Mouse (Mus musculus) limb, embryonic 11.5 days (tissue): ENCODE results near the gene Zdhhc19. TPM values are rescaled to one million over a fixed set of nuclear protein-coding genes. Genes with fewer than 3 reads are reported as not detected.

Source experiments
- ATAC-seq: fragments of 200-750 bp; cut with Nextera tagmentation; 2 replicates; pipeline ENCODE4 v1.8.0; 2017; ENCODE audit warnings: low read depth; ENCODE audit not compliant: insufficient number of reproducible peaks, low FRiP score, low TSS enrichment
- DNase-seq: peaks from one replicate; pipeline ENCODE4 v3.0.0-alpha.2; 2015; ENCODE audit warnings: low spot score
- H3K27ac ChIP-seq: fragments of 300-500 bp; sonication (generic); replicated peaks from 2 replicates; pipeline ENCODE4 v1.5.1; 2014; ENCODE audit warnings: low read depth, mild to moderate bottlenecking, low read length
- H3K27me3 ChIP-seq: fragments of 300-500 bp; sonication (generic); 2 replicates; pipeline ENCODE4 v1.6.1; 2014; ENCODE audit warnings: mild to moderate bottlenecking, low read length, mixed read lengths; ENCODE audit not compliant: control insufficient read depth, insufficient read depth
- H3K36me3 ChIP-seq: fragments of 300-500 bp; sonication (generic); 2 replicates; pipeline ENCODE4 v1.6.1; 2014; ENCODE audit warnings: mild to moderate bottlenecking, low read length, moderate library complexity, mixed read lengths; ENCODE audit not compliant: control insufficient read depth, insufficient read depth
- H3K4me1 ChIP-seq: fragments of 300-500 bp; sonication (generic); 2 replicates; pipeline ENCODE4 v1.6.1; 2014; ENCODE audit warnings: low read length, mixed read lengths; ENCODE audit not compliant: control insufficient read depth, insufficient read depth
- H3K4me2 ChIP-seq: fragments of 300-500 bp; sonication (generic); 2 replicates; pipeline ENCODE4 v1.6.1; 2014; ENCODE audit warnings: low read depth, mild to moderate bottlenecking, moderate library complexity; ENCODE audit not compliant: severe bottlenecking
- H3K4me3 ChIP-seq: fragments of 300-500 bp; sonication (generic); 2 replicates; pipeline ENCODE4 v1.5.1; 2014; ENCODE audit warnings: low read depth, low read length
- H3K9ac ChIP-seq: fragments of 300-500 bp; sonication (generic); 2 replicates; pipeline ENCODE4 v1.6.1; 2014; ENCODE audit warnings: mild to moderate bottlenecking, low read length
- H3K9me3 ChIP-seq: fragments of 300-500 bp; sonication (generic); 2 replicates; pipeline ENCODE4 v1.6.1; 2016; ENCODE audit warnings: low read length; ENCODE audit not compliant: control insufficient read depth
- WGBS: fragments of 180-500 bp; shearing (Covaris S2); extraction: QIAGEN DNeasy Blood & Tissue Kit; methylation state at CpG from one replicate; pipeline ENCODE4 v1.1.7; 2014; 5-methylcytosine and 5-hydroxymethylcytosine counted together
- polyA plus RNA-seq: library from polyadenylated mRNA; unstranded; fragments of >200 nt; fragmentation: Nextera tagmentation; extraction: Ambion mirVana; gene quantifications from 2 replicates; pipeline ENCODE4 v1.2.1, GENCODE M21; 2014

The Zdhhc19 gene
- polyA plus RNA-seq, 1 experiment from 2014 or later = not detected

DNA sequence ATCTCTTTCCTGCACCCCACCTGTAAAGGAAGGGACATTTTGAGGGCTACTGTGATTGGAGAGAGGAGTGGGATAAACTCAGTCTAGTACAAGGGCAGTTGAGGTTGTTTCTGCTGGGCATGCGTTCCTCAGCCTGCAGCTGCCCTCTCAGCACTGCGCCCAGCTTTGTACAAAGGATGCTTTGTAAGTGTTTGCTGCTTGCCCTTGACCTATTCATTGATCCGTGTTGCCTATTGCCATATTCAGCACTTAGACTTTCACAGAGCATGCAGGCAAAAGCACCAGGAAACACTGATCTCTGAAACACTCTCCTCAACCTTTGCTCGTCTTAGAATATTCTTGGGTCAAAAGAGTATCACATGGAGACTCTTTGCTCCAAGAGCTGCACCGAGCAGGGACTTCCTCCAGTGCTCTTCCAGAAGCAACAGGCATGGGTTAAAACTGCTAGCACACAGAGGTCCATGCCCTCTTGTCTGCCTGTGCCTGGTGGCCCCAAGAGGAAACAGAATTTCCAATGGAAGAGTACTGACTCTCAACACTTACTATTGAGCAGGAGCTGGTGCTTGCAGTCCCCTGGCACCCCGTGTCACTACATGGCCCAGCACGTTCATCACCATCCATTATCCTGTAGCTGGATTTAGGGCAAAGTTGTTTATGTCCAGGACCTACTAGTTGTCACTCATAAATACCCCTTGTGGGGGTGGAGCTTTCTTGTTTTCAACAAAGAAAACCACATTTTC, 23.6 kb upstream of the Zdhhc19 start:
- peaks cover 2% of the 10 kb centered on the region; the same call in 1 of the 2 replicates for H3K36me3 ChIP-seq
- DNase-seq (no peak), ATAC-seq (no peak)
- 86% methylated on average over 7 of the region's 7 CpGs for WGBS
- H3K27me3 ChIP-seq = no peaks in the 10 kb centered on the region
- no peak overlapping the region for H3K4me3 ChIP-seq
- H3K4me2 ChIP-seq = no peak overlapping the region
- no peaks in the 10 kb centered on the region for H3K4me1 ChIP-seq
- H3K27ac ChIP-seq = no peak overlapping the region
- H3K9ac ChIP-seq = no peak overlapping the region
- H3K9me3 ChIP-seq = no peaks in the 10 kb centered on the region

DNA sequence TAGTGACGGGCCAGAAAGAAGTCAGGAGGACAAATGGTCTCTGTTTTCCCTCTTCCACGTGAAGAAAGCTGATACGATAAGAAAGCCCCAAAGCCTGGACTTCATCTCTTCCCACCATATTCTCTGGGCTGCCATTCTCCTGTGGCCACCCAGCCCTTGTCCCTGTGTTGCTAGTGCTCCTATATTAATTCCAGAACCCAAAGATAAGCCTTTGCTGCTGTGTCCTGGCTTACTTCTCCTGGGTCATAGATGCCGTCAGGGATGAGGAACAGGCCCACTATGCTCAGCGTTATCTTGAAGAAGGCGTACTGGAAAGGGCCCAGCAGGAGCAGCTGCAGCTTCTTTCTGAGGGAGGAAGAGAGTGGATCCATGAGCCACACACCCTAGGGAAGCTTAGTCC, 18.8 kb upstream of the Zdhhc19 start:
- Histone ChIP-seq H3K4me2 (no peak overlapping the region), H3K36me3 (0 out of 2 replicates have a peak, but pooled peaks cover 2% of the 10 kb centered on the region), H3K27ac (no peak overlapping the region), H3K4me3 (no peak overlapping the region), H3K27me3 (no peaks in the 10 kb centered on the region), H3K4me1 (no peaks in the 10 kb centered on the region), H3K9ac (no peak overlapping the region), H3K9me3 (no peaks in the 10 kb centered on the region)
- no peak for DNase-seq
- 84% methylated on average over 6 of the region's 6 CpGs for WGBS
- no peak for ATAC-seq

DNA sequence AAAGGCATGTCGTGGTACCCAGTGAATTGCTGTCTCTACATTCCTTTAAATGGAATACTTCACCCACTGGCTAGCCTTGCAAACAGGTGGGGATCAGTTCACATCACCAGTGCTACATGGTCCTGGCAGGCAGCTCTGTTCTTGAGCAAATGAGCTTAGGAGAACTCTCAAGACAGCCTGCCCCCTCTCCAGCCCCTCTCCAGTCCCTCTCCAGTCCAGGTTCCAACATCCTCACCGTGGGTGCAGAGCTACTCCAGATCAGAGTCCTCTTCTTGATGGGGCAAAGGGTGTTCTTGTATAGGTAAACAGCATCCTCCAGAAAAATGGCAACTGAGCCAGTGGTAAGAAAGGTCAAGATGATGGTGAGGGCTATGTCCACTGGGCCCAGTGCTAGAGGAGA, 16.6 kb upstream of the Zdhhc19 start:
- Histone ChIP-seq H3K4me3 (no peak overlapping the region), H3K27me3 (no peaks in the 10 kb centered on the region), H3K27ac (no peak overlapping the region), H3K4me2 (no peak overlapping the region), H3K36me3 (no peaks in the 10 kb centered on the region), H3K9ac (no peak overlapping the region), H3K4me1 (0 out of 2 replicates have a peak, but pooled peaks cover 3% of the 10 kb centered on the region), H3K9me3 (no peaks in the 10 kb centered on the region)
- DNase-seq (no peak), ATAC-seq (no peak)
- 76% methylated on average over 2 of the region's 2 CpGs for WGBS

DNA sequence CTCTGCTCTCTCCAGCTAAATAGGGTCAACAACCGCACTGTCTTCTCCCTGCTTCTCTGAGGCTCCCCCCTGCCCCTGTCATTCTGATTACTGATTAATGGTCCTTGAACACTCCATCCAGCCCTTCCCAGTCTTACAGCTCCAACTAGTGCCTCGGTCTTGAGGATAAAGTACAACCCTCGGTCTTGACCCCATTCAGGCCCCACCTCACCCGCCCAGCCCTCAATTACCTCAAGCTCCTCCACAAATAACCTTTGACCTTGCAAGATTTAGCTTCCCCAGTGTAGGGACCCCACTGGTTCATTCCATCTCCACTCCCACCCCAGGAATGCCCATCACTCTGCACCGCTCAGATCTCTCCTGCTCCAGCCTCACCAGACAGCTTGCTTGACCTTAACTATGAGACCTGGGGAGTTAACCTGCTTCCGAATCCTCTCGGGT, 11.6 kb upstream of the Zdhhc19 start:
- WGBS = 26% methylated on average over 7 of the region's 7 CpGs
- Histone ChIP-seq H3K9me3 (no peaks in the 10 kb centered on the region), H3K27ac (no peak overlapping the region), H3K4me2 (no peak overlapping the region), H3K27me3 (no peaks in the 10 kb centered on the region), H3K9ac (no peak overlapping the region), H3K4me1 (0 out of 2 replicates have a peak, but pooled peaks cover 3% of the 10 kb centered on the region), H3K4me3 (no peak overlapping the region), H3K36me3 (no peaks in the 10 kb centered on the region)
- ATAC-seq = no peak
- DNase-seq = no peak

DNA sequence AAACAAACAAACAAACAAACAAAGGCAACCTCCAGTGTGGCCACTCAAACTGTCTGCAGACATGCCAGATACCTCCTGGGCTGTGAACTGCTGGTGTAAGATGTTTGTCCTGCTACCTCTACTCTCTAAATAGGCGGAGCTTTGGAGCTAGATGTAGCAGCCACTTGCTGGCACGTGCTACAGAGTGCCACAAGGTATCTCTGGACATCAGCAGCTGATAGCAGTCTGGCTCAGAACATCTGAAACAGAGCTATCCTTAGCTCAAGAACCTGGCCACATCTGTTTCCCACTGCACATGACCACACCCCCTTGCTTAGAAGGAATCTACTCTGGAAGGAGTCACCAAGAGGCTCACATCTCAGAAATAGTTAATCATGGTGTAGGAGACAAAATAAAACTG, 10.9 kb upstream of the Zdhhc19 start:
- ATAC-seq (no peak), DNase-seq (no peak)
- H3K27me3 ChIP-seq = no peaks in the 10 kb centered on the region
- H3K9me3 ChIP-seq = no peaks in the 10 kb centered on the region
- no peaks in the 10 kb centered on the region for H3K36me3 ChIP-seq
- 70% methylated on average over 2 of the region's 2 CpGs for WGBS
- H3K27ac ChIP-seq = no peak overlapping the region
- H3K4me1 ChIP-seq = 0 out of 2 replicates have a peak, but pooled peaks cover 3% of the 10 kb centered on the region
- no peak overlapping the region for H3K4me2 ChIP-seq
- H3K9ac ChIP-seq = no peak overlapping the region
- H3K4me3 ChIP-seq = no peak overlapping the region

DNA sequence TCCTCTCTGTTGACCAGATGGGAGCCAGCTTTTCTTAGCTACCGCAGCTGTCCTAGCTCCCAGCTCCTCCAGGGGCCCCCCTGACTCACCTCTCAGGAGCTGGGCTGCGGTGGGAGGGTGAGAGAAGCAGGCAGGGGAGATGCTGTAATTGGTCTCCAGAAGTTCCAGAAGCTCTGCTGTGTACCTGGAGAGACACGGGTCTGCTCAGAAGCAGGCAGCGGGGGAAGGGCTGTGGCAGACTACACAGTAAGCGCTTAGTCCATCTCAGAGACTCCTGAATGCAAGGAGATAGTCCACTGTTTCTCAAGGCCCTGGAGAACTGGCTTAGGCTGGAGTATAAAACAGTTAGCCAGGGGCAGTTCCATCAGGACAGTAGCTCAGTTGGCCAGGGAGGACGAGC, 10.0 kb upstream of the Zdhhc19 start:
- Histone ChIP-seq H3K27ac (no peak overlapping the region), H3K4me1 (0 out of 2 replicates have a peak, but pooled peaks cover 3% of the 10 kb centered on the region), H3K4me2 (no peak overlapping the region), H3K9ac (no peak overlapping the region), H3K9me3 (no peaks in the 10 kb centered on the region), H3K36me3 (no peaks in the 10 kb centered on the region), H3K27me3 (no peaks in the 10 kb centered on the region), H3K4me3 (no peak overlapping the region)
- DNase-seq (no peak), ATAC-seq (no peak)
- WGBS = 74% methylated on average over 6 of the region's 6 CpGs

DNA sequence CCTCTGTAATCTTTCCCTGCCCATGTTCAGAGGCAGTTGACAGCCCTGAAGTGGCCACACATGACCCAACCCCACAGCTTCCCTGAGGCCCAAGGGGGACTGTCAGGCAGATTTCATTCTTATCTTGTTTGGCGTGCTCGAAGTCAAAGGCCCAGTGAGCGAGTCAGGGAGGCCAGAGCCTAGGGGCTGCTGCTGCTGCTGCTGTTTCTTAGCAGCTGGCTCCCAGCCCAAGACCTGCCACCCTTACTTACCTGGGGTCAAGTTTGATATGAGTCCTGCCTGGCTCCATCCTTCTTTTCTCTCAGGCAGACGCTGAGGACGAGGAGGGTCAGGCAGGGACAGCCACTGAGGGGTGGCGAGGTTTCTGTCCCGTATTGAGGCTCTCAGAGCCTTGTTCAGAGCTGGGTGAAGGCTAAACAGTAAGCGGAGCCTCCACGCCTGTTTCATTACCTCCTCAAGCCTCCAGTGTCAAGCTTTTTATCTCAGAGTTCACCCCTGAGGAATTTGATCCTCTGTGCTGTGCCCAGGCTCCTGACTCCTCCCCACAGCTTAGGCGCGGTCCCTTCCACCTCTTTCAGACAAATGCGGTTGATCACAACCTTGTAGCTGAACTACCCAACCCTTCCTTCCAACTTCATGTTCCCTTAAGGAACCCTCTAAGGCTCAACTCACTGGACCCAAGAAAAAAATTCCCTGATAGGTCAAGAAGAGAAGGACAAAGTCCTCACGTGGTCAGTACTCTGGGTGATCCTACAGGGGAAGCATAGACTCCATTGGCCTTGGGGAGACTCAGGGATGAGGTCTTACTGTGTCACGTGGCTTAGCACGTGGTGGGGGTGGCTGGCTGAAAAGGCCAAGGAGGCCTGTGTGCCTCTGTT, 8.6 kb upstream of the Zdhhc19 start, which contains the start of gene Slc51a:
TSS of gene Slc51a (minus strand) at position 646 of the 878 bp plus-strand sequence.
- no peak within 1 kb of the TSS for H3K9ac ChIP-seq
- no peaks in the 10 kb centered on the region for H3K27me3 ChIP-seq
- no peaks in the 10 kb centered on the region for H3K9me3 ChIP-seq
- H3K4me2 ChIP-seq = no peak within 1 kb of the TSS
- ATAC-seq (no peak), DNase-seq (no peak)
- no peaks in the 10 kb centered on the region for H3K36me3 ChIP-seq
- 0 out of 2 replicates have a peak, but pooled peaks cover 3% of the 10 kb centered on the region for H3K4me1 ChIP-seq
- no peak within 1 kb of the TSS for H3K27ac ChIP-seq
- 50% methylated on average over 15 of the region's 15 CpGs for WGBS
- H3K4me3 ChIP-seq = no peak within 1 kb of the TSS

DNA sequence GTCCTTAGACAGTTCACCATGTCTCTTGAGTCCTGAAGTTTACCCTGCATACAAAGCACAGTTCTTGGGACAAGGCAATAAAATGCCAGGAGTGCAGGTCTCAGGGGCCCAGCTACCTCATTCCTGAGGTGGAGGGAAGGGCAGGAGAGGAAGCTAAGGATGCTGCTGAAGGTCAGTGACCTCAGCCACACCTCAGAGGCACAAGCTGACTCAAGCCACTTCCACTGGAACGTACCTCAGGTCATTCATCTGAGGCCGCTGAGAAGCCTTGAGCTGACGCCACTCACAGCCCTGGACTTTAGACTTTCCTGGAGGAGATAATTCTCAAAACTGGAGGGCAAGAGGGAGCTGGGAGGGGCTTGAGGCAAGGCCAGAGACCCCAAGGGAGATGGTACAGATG, 7.1 kb upstream of the Zdhhc19 start:
- no peak overlapping the region for H3K4me3 ChIP-seq
- no peaks in the 10 kb centered on the region for H3K36me3 ChIP-seq
- no peak overlapping the region for H3K27ac ChIP-seq
- no peaks in the 10 kb centered on the region for H3K27me3 ChIP-seq
- 87% methylated on average over 3 of the region's 3 CpGs for WGBS
- H3K9ac ChIP-seq = no peak overlapping the region
- H3K9me3 ChIP-seq = no peaks in the 10 kb centered on the region
- DNase-seq (no peak), ATAC-seq (no peak)
- no peak overlapping the region for H3K4me2 ChIP-seq
- 0 out of 2 replicates have a peak, but pooled peaks cover 3% of the 10 kb centered on the region for H3K4me1 ChIP-seq
